Mouse (Mus musculus): ENCODE results near the gene Prdm11.

- TF ChIP-seq CTCF (IDR thresholded peaks at IDR 0.05; ENCODE audit: extremely low read depth, insufficient read depth, insufficient read length, insufficient replicate concordance), result no peak
- TF ChIP-seq POLR2A (IDR thresholded peaks at IDR 0.05; ENCODE audit: low read depth, low read length), result no peak
These were observed 40.9 kb downstream of the Prdm11 start for GRCm38 (mm10) chr2:93005028-93005427.
